Mouse (Mus musculus): ENCODE data around the gene Tagln. TPM values are rescaled to one million over a fixed set of nuclear protein-coding genes. Genes with fewer than 3 reads are reported as not detected.

The Tagln gene
- polyA plus RNA-seq, 1 experiment from 2014 or later: 13.5 TPM

GRCm38 (mm10) chr9:45906355-45907077 lies 29.3 kb downstream of the Tagln start, which contains the start of the genes Pcsk7 and Rnf214:
Gene Pcsk7 (plus strand): TSS chr9:45906497.
Gene Rnf214 (minus strand): TSS chr9:45906911.
- peak; percentile 95 for ATAC-seq (ENCODE audit: insufficient read depth, low FRiP score, low TSS enrichment)
- under 1% methylated on average over 73 of the region's 80 CpGs for WGBS
- Histone ChIP-seq H3K27ac (ENCODE audit: low read depth, low read length) (peak within 1 kb of the TSS; percentile 90), H3K9ac (ENCODE audit: low read length) (peak within 1 kb of the TSS; percentile 89), H3K4me1 (ENCODE audit: control insufficient read depth, insufficient read depth, low read length) (peaks cover 14% of the 10 kb centered on the region), H3K4me3 (ENCODE audit: low read depth, low read length) (peak within 1 kb of the TSS; percentile 95), H3K36me3 (ENCODE audit: control insufficient read depth, insufficient read depth, low read length) (peaks cover 8% of the 10 kb centered on the region; the same call in 1 of the 2 replicates), H3K4me2 (ENCODE audit: low read depth) (peak within 1 kb of the TSS; percentile 91), H3K9me3 (ENCODE audit: control insufficient read depth, low read length) (no peaks in the 10 kb centered on the region), H3K27me3 (ENCODE audit: control insufficient read depth, insufficient read depth, low read length) (no peaks in the 10 kb centered on the region)
- peak; percentile 93 for DNase-seq (ENCODE audit: low spot score)

GRCm38 (mm10) chr9:45905811-45906237 lies 30.0 kb downstream of the Tagln start:
- Histone ChIP-seq H3K9me3 (ENCODE audit: control insufficient read depth, low read length) (no peaks in the 10 kb centered on the region), H3K4me1 (ENCODE audit: control insufficient read depth, insufficient read depth, low read length) (peaks cover 14% of the 10 kb centered on the region), H3K36me3 (ENCODE audit: control insufficient read depth, insufficient read depth, low read length) (peaks cover 8% of the 10 kb centered on the region; the same call in 1 of the 2 replicates), H3K27me3 (ENCODE audit: control insufficient read depth, insufficient read depth, low read length) (no peaks in the 10 kb centered on the region), H3K9ac (ENCODE audit: low read length) (peak overlapping the region; percentile 89), H3K27ac (ENCODE audit: low read depth, low read length) (peak overlapping the region; percentile 90), H3K4me3 (ENCODE audit: low read depth, low read length) (peak overlapping the region; percentile 95), H3K4me2 (ENCODE audit: low read depth) (peak overlapping the region; percentile 91)
- ATAC-seq (ENCODE audit: insufficient read depth, low FRiP score, low TSS enrichment) (peak; percentile 54), DNase-seq (ENCODE audit: low spot score) (peak; percentile 60)
- 2% methylated on average over 11 of the region's 27 CpGs for WGBS

DNA sequence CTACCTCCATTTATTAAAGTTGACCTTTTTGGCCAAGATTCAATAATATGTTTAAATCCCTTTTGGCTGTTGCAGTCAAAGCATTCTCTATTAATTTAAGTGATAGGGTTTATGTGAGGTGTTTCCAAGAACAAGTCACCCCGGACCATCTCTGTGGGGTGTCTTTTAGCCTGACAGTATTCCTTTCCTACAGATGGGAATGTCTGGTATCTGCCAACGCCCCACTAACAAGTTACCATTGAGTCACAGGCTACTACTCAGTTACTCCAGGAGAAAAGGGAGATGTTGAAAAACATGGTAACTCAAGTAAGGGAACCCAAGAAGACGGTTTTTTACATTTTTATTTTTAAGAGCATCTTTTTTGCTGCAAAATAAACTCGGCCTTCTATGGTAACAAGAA lies 30.7 kb downstream of the Tagln start:
- Histone ChIP-seq H3K4me1 (ENCODE audit: control insufficient read depth, insufficient read depth, low read length) (peaks cover 14% of the 10 kb centered on the region), H3K4me3 (ENCODE audit: low read depth, low read length) (peak overlapping the region; percentile 95), H3K36me3 (ENCODE audit: control insufficient read depth, insufficient read depth, low read length) (peaks cover 8% of the 10 kb centered on the region; the same call in 1 of the 2 replicates), H3K27ac (ENCODE audit: low read depth, low read length) (no peak overlapping the region; the same call in 1 of the 2 replicates), H3K4me2 (ENCODE audit: low read depth) (peak overlapping the region; percentile 91), H3K9ac (ENCODE audit: low read length) (peak overlapping the region; percentile 89), H3K27me3 (ENCODE audit: control insufficient read depth, insufficient read depth, low read length) (no peaks in the 10 kb centered on the region), H3K9me3 (ENCODE audit: control insufficient read depth, low read length) (no peaks in the 10 kb centered on the region)
- WGBS: 54% methylated on average over 4 of the region's 4 CpGs
- ATAC-seq (ENCODE audit: insufficient read depth, low FRiP score, low TSS enrichment) (no peak), DNase-seq (ENCODE audit: low spot score) (no peak)

DNA sequence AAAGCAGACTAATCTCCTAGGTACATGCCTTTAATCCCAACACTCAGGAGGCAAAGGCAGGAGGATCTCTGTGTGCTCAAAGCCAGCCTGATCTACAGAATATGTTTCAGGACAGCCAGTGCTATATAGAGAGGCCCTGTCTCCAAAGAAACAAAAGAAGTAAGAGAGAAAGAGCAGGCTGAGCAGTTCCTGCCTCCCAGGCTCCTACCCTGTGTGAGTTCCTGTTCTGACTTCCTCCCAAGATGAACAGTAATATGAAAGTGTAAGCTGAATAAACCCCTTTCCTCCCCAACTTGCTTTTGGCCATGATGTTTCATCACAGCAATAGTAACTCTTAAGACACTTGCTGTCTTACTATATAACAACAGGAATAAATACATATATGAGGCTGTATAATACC lies 42.2 kb downstream of the Tagln start:
- Histone ChIP-seq H3K4me3 (ENCODE audit: low read depth, low read length) (no peak overlapping the region), H3K4me1 (ENCODE audit: control insufficient read depth, insufficient read depth, low read length) (no peaks in the 10 kb centered on the region), H3K4me2 (ENCODE audit: low read depth) (no peak overlapping the region), H3K9me3 (ENCODE audit: control insufficient read depth, low read length) (no peaks in the 10 kb centered on the region), H3K36me3 (ENCODE audit: control insufficient read depth, insufficient read depth, low read length) (peaks cover 16% of the 10 kb centered on the region), H3K9ac (ENCODE audit: low read length) (no peak overlapping the region), H3K27ac (ENCODE audit: low read depth, low read length) (no peak overlapping the region), H3K27me3 (ENCODE audit: control insufficient read depth, insufficient read depth, low read length) (no peaks in the 10 kb centered on the region)
- DNase-seq (ENCODE audit: low spot score) (no peak), ATAC-seq (ENCODE audit: insufficient read depth, low FRiP score, low TSS enrichment) (no peak)

Small RNAs within 50 kb of the gene (microRNA-seq; reads per million reads assigned to microRNA genes)
- not detected for gene Mir7087

Other genes starting within 250 kb of the Tagln start
- 14.0 and 19.7 TPM in 2 replicates for gene Cep164, start 107.4 kb downstream of the Tagln start, polyA plus RNA-seq (2014; fragmentation: Nextera tagmentation; extraction: Ambion mirVana)
- gene Bace1, start 97.5 kb downstream of the Tagln start, polyA plus RNA-seq (2014; fragmentation: Nextera tagmentation; extraction: Ambion mirVana): 30.6 and 32.2 TPM in 2 replicates
- gene Pcsk7, start 29.6 kb downstream of the Tagln start, polyA plus RNA-seq (2014; fragmentation: Nextera tagmentation; extraction: Ambion mirVana): 17.6 and 18.1 TPM in 2 replicates
- 71.6 and 76.3 TPM in 2 replicates for gene Rnf214, start 29.1 kb downstream of the Tagln start, polyA plus RNA-seq (2014; fragmentation: Nextera tagmentation; extraction: Ambion mirVana)
- gene Sidt2, start 19.2 kb upstream of the Tagln start, polyA plus RNA-seq (2014; fragmentation: Nextera tagmentation; extraction: Ambion mirVana): 28.7 and 34.7 TPM in 2 replicates
- 277 and 283 TPM in 2 replicates for gene Pafah1b2, start 76.6 kb upstream of the Tagln start, polyA plus RNA-seq (2014; fragmentation: Nextera tagmentation; extraction: Ambion mirVana)
- gene Sik3, start 76.8 kb upstream of the Tagln start, polyA plus RNA-seq (2014; fragmentation: Nextera tagmentation; extraction: Ambion mirVana): 10.5 and 10.8 TPM in 2 replicates